Mouse (Mus musculus) myocyte (in vitro differentiated cells): ENCODE measurements around the gene Pml. TPM values are rescaled to one million over a fixed set of nuclear protein-coding genes. Genes with fewer than 3 reads are reported as not detected.
"Not testable (repeated sequence)": the region's sequence is repeated elsewhere in the genome, so short reads cannot be mapped to it uniquely, and the experiment has no call there.

Source experiments
- H3K27me3 ChIP-seq: one replicate; pipeline ENCODE4 v1.6.1; 2011; ENCODE audit not compliant: control insufficient read depth, insufficient read depth, insufficient read length
- H3K36me3 ChIP-seq: one replicate; pipeline ENCODE4 v1.6.1; 2011; ENCODE audit not compliant: control insufficient read depth, insufficient read depth
- H3K4me2 ChIP-seq: one replicate; pipeline ENCODE4 v1.6.1; 2011; ENCODE audit warnings: low read depth, control low read depth
- H3K4me3 ChIP-seq: one replicate; pipeline ENCODE4 v1.5.1; 2011; ENCODE audit warnings: mild to moderate bottlenecking, control low read depth, moderate library complexity
- H3K79me2 ChIP-seq: one replicate; pipeline ENCODE4 v1.6.1; 2011; ENCODE audit not compliant: control insufficient read depth, insufficient read depth
- H3ac ChIP-seq: one replicate; pipeline ENCODE4 v1.6.1; 2011; ENCODE audit not compliant: control insufficient read depth, insufficient read length
- CEBPB ChIP-seq: IDR thresholded peaks from 2 replicates; pipeline ENCODE4 v1.6.1; 2011; ENCODE audit warnings: mild to moderate bottlenecking, moderate library complexity; ENCODE audit not compliant: poor library complexity, insufficient read depth, severe bottlenecking
- E2F4 ChIP-seq: IDR thresholded peaks from one replicate; pipeline ENCODE4 v1.6.1; 2011; ENCODE audit warnings: mild to moderate bottlenecking, control low read depth, moderate library complexity; ENCODE audit not compliant: insufficient read depth
- MAX ChIP-seq: IDR thresholded peaks from one replicate; pipeline ENCODE4 v1.6.1; 2011; ENCODE audit warnings: low read depth, mild to moderate bottlenecking, control low read depth
- MYOD1 ChIP-seq, 3 experiments: IDR thresholded peaks; one replicate each; pipeline ENCODE4 v1.6.1; 2011; ENCODE audit warnings: control low read depth in 2 of 3, low read depth in 2 of 3, mild to moderate bottlenecking in 2 of 3, moderate library complexity in 1 of 3; ENCODE audit not compliant: insufficient read length in 2 of 3, control insufficient read depth in 1 of 3
- MYOG ChIP-seq, 3 experiments: IDR thresholded peaks; one replicate each; pipeline ENCODE4 v1.6.1; 2011; ENCODE audit warnings: control low read depth in 2 of 3, low read depth in 2 of 3, mild to moderate bottlenecking in 2 of 3; ENCODE audit not compliant: insufficient read length in 2 of 3, control insufficient read depth in 1 of 3, insufficient read depth in 1 of 3
- POLR2A ChIP-seq: IDR thresholded peaks from one replicate; pipeline ENCODE4 v1.6.1; 2011; ENCODE audit warnings: low read depth, mild to moderate bottlenecking, control low read depth, moderate library complexity; ENCODE audit not compliant: insufficient read length
- POLR2AphosphoS2 ChIP-seq: IDR thresholded peaks from one replicate; pipeline ENCODE4 v1.6.1; 2011; ENCODE audit warnings: low read depth, control low read depth; ENCODE audit not compliant: insufficient read length
- REST ChIP-seq: IDR thresholded peaks from one replicate; pipeline ENCODE4 v1.6.1; 2011; ENCODE audit warnings: mild to moderate bottlenecking, control low read depth, moderate library complexity; ENCODE audit not compliant: insufficient read depth, insufficient read length
- SRF ChIP-seq: IDR thresholded peaks from one replicate; pipeline ENCODE4 v1.6.1; 2011; ENCODE audit warnings: low read depth; ENCODE audit not compliant: control insufficient read depth, insufficient read length
- TCF12 ChIP-seq: IDR thresholded peaks from one replicate; pipeline ENCODE4 v1.6.1; 2011; ENCODE audit warnings: mild to moderate bottlenecking, control low read depth; ENCODE audit not compliant: poor library complexity, insufficient read depth, severe bottlenecking
- TCF3 ChIP-seq: IDR thresholded peaks from one replicate; pipeline ENCODE4 v1.6.1; 2011; ENCODE audit warnings: low read depth, control low read depth; ENCODE audit not compliant: insufficient read length
- USF1 ChIP-seq: IDR thresholded peaks from one replicate; pipeline ENCODE4 v1.6.1; 2011; ENCODE audit warnings: low read depth, mild to moderate bottlenecking, control low read depth, moderate library complexity
- polyA plus RNA-seq: library from polyadenylated mRNA; unstranded; fragments of >200 nt; fragmentation: generic; extraction: Trizol; gene quantifications from one replicate; pipeline ENCODE4 v1.2.1, GENCODE M21; 2012; ENCODE audit warnings: missing spikeins

Gene Pml
- polyA plus RNA-seq, 1 experiment, result 15.5 TPM

DNA sequence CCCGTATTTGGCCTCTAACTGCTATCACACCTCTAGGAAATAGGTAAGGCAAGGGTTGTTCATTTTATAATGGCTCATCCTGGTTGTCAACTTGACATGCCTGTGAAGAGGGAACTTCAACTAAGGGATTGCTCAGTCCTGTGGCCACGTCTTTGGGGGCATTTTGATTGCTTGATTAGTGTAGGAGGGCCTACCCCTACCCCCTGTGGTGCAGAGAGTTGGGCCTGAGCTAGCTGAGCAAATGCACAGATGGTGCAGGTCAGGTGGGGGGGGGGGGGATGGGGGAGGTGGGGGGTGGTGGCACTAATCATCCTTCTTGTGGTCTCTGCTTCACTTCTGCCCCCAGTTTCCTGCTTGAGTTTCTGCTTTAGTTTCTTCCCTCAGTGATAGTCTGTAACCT is 5.5 kb upstream of the Pml start:
- Histone ChIP-seq H3K79me2 (peaks cover 6% of the 10 kb centered on the region), H3K27me3 (no peaks in the 10 kb centered on the region), H3K36me3 (no peaks in the 10 kb centered on the region), H3ac (no peak overlapping the region), H3K4me3 (no peak overlapping the region), H3K4me2 (peak overlapping the region; percentile 18)
- no peak for TF ChIP-seq SRF
- no peak for TF ChIP-seq E2F4
- TF ChIP-seq MYOG (IDR thresholded peaks at IDR 0.05; ENCODE audit: control insufficient read depth in 1 of 3, insufficient read depth in 1 of 3, insufficient read length in 2 of 3, low read depth in 2 of 3), result no peak
- no peak for TF ChIP-seq MYOD1 (IDR thresholded peaks at IDR 0.05; ENCODE audit: control insufficient read depth in 1 of 3, insufficient read length in 2 of 3, low read depth in 2 of 3)
- TF ChIP-seq POLR2AphosphoS2, result no peak
- TF ChIP-seq USF1, result no peak
- no peak for TF ChIP-seq REST
- TF ChIP-seq CEBPB, result no peak
- TF ChIP-seq TCF3, result no peak
- no peak for TF ChIP-seq TCF12
- TF ChIP-seq POLR2A, result no peak

- H3K36me3 ChIP-seq, H3K79me2 ChIP-seq, H3K27me3 ChIP-seq: not testable (repeated sequence)
- Histone ChIP-seq H3ac (peak overlapping the region; percentile 62), H3K4me2 (peak overlapping the region; percentile 87), H3K4me3 (peak overlapping the region; percentile 38)
These were observed 4.2 kb upstream of the Pml start for GRCm38 (mm10) chr9:58253805-58254122.

- no peak for TF ChIP-seq USF1
- peak; percentile 61 for TF ChIP-seq SRF
- TF ChIP-seq TCF3, result no peak
- TF ChIP-seq MYOG (IDR thresholded peaks at IDR 0.05; ENCODE audit: control insufficient read depth in 1 of 3, insufficient read depth in 1 of 3, insufficient read length in 2 of 3, low read depth in 2 of 3), result peak in 1 of 3 experiments; percentile 21
- TF ChIP-seq POLR2AphosphoS2, result peak; percentile 91
- TF ChIP-seq POLR2A, result peak; percentile 84
- peak in 1 of 3 experiments; percentile 29 for TF ChIP-seq MYOD1 (IDR thresholded peaks at IDR 0.05; ENCODE audit: control insufficient read depth in 1 of 3, insufficient read length in 2 of 3, low read depth in 2 of 3)
These were observed 3.6 kb upstream of the Pml start, which contains the start of gene Stoml1 for GRCm38 (mm10) chr9:58253033-58253804. Gene Stoml1 (plus strand): TSS chr9:58253164.

DNA sequence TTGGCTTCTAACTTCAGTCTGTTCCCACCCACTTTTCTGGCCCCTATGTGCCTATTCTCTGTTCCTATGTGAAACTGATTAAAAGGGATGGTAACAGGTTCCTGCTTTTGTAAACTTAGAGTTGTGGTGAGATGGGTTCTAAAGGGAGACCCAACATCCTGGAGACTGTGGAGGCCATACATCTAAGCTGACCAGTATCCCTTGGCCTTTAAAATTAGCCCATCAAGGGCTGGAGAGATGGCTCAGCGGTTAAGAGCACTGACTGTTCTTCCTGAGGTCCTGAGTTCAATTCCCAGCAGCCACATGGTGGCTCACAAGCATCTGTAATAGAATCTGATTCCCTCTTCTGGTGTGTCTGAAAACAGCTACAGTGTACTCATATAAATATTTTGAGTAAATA is 1.1 kb upstream of the Pml start:
- not testable (repeated sequence) for H3K36me3 ChIP-seq, H3K27me3 ChIP-seq, H3K4me2 ChIP-seq, H3K4me3 ChIP-seq, H3ac ChIP-seq
- peaks cover 35% of the 10 kb centered on the region for H3K79me2 ChIP-seq

More at GRCm38 (mm10) chr9:58253033-58253804, 3.6 kb upstream of the Pml start, which contains the start of gene Stoml1:
- H3K27me3 ChIP-seq, result no peaks in the 10 kb centered on the region
- H3K4me2 ChIP-seq, result peak within 1 kb of the TSS; percentile 87
- peaks cover 15% of the 10 kb centered on the region for H3K79me2 ChIP-seq
- no peaks in the 10 kb centered on the region for H3K36me3 ChIP-seq
- H3K4me3 ChIP-seq, result peak within 1 kb of the TSS; percentile 38
- peak within 1 kb of the TSS; percentile 62 for H3ac ChIP-seq

DNA sequence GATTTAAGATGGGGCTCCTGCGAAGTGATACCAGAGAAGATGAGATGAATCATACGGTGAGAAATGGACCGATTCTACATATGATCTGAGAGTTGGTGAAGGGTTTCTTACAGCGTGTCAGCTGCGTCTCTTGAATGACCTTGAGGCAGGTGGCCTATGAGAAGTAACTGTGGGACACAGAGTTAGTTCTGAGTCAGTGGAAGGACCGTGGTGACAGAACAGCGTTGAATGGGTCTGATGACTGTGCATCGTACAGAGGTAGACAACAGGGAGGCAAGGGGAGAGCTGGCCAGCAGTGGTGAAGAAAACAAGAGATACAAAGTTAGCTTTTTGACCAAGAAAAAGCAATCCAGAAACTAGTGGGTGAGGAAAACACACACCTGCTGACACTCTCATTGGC is 736 bp upstream of the Pml start:
- Histone ChIP-seq H3ac (no peak overlapping the region), H3K4me2 (peak overlapping the region; percentile 84), H3K79me2 (peaks cover 39% of the 10 kb centered on the region), H3K36me3 (no peaks in the 10 kb centered on the region), H3K4me3 (peak overlapping the region; percentile 59), H3K27me3 (no peaks in the 10 kb centered on the region)
- TF ChIP-seq MYOD1 (IDR thresholded peaks at IDR 0.05; ENCODE audit: control insufficient read depth in 1 of 3, insufficient read length in 2 of 3, low read depth in 2 of 3) (no peak), REST (no peak), CEBPB (no peak), MYOG (IDR thresholded peaks at IDR 0.05; ENCODE audit: control insufficient read depth in 1 of 3, insufficient read depth in 1 of 3, insufficient read length in 2 of 3, low read depth in 2 of 3) (no peak), E2F4 (no peak), USF1 (no peak), MAX (no peak), TCF3 (no peak), POLR2A (no peak), SRF (no peak), POLR2AphosphoS2 (no peak), TCF12 (no peak)
